Comparison of ENCODE assay signal across 9 mouse cellular contexts in the genomic region with DNA sequence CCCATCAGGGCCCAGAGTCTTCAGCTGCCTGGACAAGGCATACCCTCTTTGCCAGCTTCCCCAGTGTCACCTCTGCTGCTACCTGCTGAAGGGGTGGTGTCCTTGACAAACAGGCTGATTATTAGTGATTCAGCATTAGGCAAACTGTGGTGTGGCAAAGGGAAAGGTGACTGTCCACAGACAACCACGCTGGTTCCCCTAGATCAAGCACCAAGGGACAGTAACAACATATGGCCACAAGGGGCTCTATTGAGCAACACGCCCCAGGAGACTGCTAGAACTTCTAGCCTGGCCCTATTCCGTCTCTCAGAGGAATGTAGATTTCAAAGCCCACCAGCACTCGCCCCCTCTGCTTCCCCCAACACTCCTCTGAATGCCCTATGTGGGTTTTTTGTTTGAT. TPM values are rescaled to one million over a fixed set of nuclear protein-coding genes. Genes with fewer than 3 reads are reported as not detected.
A peak's percentile ranks its signal among the peaks of the same experiment; 100 is the strongest.
DNase-seq lines count a peak whose midpoint lies in the region; ATAC-seq and TF ChIP-seq lines count a peak whose summit lies in the region.
"Had no signal": no experiment of that assay in that cellular context is flagged by ENCODE, and none has a peak within 500 bp of the region (broad histone marks: within the 10 kb centered on the region; RNA-seq: fewer than 3 reads in every experiment).

No protein-coding gene starts in this region.

- H3K79me2 ChIP-seq in heart, adult 2 months (replicated peaks; ENCODE audit: control insufficient read depth, insufficient read depth, low read length) = no peaks in the 10 kb centered on the region

- H3K27me3 ChIP-seq in kidney, adult 2 months (replicated peaks; ENCODE audit: control insufficient read depth, insufficient read depth, low read length) = no peaks in the 10 kb centered on the region
- H3K27me3 ChIP-seq in kidney, embryonic 15.5 days = no peaks in the 10 kb centered on the region
- H3K27me3 ChIP-seq in cerebellum, adult 2 months (ENCODE audit: control insufficient read depth, insufficient read depth, low read length) = no peaks in the 10 kb centered on the region
- H3K27me3 ChIP-seq in heart, adult 2 months (ENCODE audit: control insufficient read depth, insufficient read depth, low read length) = no peaks in the 10 kb centered on the region
- H3K27me3 ChIP-seq in splenic B cell, adult 2 months (ENCODE audit: control insufficient read depth, insufficient read depth, low read length, poor library complexity, severe bottlenecking) = no peaks in the 10 kb centered on the region
- H3K27me3 ChIP-seq: embryonic facial prominence, embryonic 13.5 days had no signal

- peak; percentile 50 for DNase-seq in kidney, adult 2 months
- DNase-seq in ES-CJ7 (ENCODE audit: low read depth, low spot score) = peak; percentile 76
- peak; percentile 17 to 44 for DNase-seq in cerebellum, adult 2 months
- peak; percentile 41 to 56 for DNase-seq in heart, adult 2 months
- DNase-seq in kidney, postnatal 14 days = peak; percentile 47
- DNase-seq in lung, postnatal 25 days (ENCODE audit: low spot score) = peak; percentile 54
- peak; percentile 76 for DNase-seq in splenic B cell, adult 2 months (ENCODE audit: low read depth, low spot score)

- H3K4me1 ChIP-seq in kidney, adult 2 months (ENCODE audit: control insufficient read depth, insufficient read depth, low read length) = no peaks in the 10 kb centered on the region
- H3K4me1 ChIP-seq in kidney, embryonic 15.5 days = peaks cover 12% of the 10 kb centered on the region
- H3K4me1 ChIP-seq in cerebellum, adult 2 months (ENCODE audit: control insufficient read depth, insufficient read depth, low read length) = no peaks in the 10 kb centered on the region
- H3K4me1 ChIP-seq in heart, adult 2 months (ENCODE audit: control insufficient read depth, insufficient read depth, low read length) = no peaks in the 10 kb centered on the region; the same call in 1 of the 2 replicates
- H3K4me1 ChIP-seq: embryonic facial prominence, embryonic 13.5 days had no signal

- TF ChIP-seq EP300 in heart, adult 2 months (IDR thresholded peaks at IDR 0.05; ENCODE audit: insufficient read depth, low read depth, low read length) = no peak

- no peak overlapping the region for H3K4me3 ChIP-seq in kidney, adult 2 months (ENCODE audit: insufficient read depth, low read depth, low read length)
- no peak overlapping the region for H3K4me3 ChIP-seq in kidney, embryonic 15.5 days (replicated peaks)
- no peak overlapping the region for H3K4me3 ChIP-seq in cerebellum, adult 2 months (replicated peaks; ENCODE audit: insufficient read depth, low read depth, low read length)
- no peak overlapping the region for H3K4me3 ChIP-seq in heart, adult 2 months
- H3K4me3 ChIP-seq: embryonic facial prominence, embryonic 13.5 days had no signal

- H3K9me3 ChIP-seq in kidney, embryonic 15.5 days (replicated peaks) = peaks cover 6% of the 10 kb centered on the region; the same call in 1 of the 2 replicates

- peak; percentile 82 for TF ChIP-seq CTCF in kidney, adult 2 months (conservative IDR thresholded peaks at IDR 0.05; ENCODE audit: insufficient read depth, insufficient read length, low read depth, low read length)
- TF ChIP-seq CTCF in cerebellum, adult 2 months (IDR thresholded peaks at IDR 0.05; ENCODE audit: borderline replicate concordance, insufficient read depth, low read depth, low read length) = peak; percentile 76
- TF ChIP-seq CTCF in heart, adult 2 months (IDR thresholded peaks at IDR 0.05) = peak; percentile 93

- TF ChIP-seq POLR2A in kidney, adult 2 months (IDR thresholded peaks at IDR 0.05; ENCODE audit: low read depth, low read length) = no peak
- no peak for TF ChIP-seq POLR2A in cerebellum, adult 2 months (IDR thresholded peaks at IDR 0.05; ENCODE audit: borderline replicate concordance, insufficient read depth, low read length)
- no peak for TF ChIP-seq POLR2A in heart, adult 2 months (IDR thresholded peaks at IDR 0.05; ENCODE audit: insufficient read depth, low read depth, low read length)

- H3K27ac ChIP-seq in kidney, adult 2 months (ENCODE audit: insufficient read depth, low read depth, low read length) = no peak overlapping the region
- H3K27ac ChIP-seq in kidney, embryonic 15.5 days = no peak overlapping the region
- no peak overlapping the region for H3K27ac ChIP-seq in cerebellum, adult 2 months (ENCODE audit: insufficient read depth, low read length)
- H3K27ac ChIP-seq in heart, adult 2 months = no peak overlapping the region
- H3K27ac ChIP-seq: embryonic facial prominence, embryonic 13.5 days had no signal

- WGBS in kidney, adult 2 months = 41% methylated on average over 4 of the region's 4 CpGs
- WGBS in kidney, embryonic 15.5 days = 26% methylated on average over 4 of the region's 4 CpGs
- WGBS in cerebellum, adult 2 months = 16% methylated on average over 4 of the region's 4 CpGs
- WGBS in heart, adult 2 months = 36% methylated on average over 4 of the region's 4 CpGs

- no peak overlapping the region for H3K4me2 ChIP-seq in kidney, embryonic 15.5 days
- H3K4me2 ChIP-seq: embryonic facial prominence, embryonic 13.5 days had no signal

- no peak overlapping the region for H3K9ac ChIP-seq in kidney, embryonic 15.5 days
- no peak overlapping the region for H3K9ac ChIP-seq in heart, adult 2 months (ENCODE audit: low read depth, low read length)
- H3K9ac ChIP-seq: embryonic facial prominence, embryonic 13.5 days had no signal

- no peaks in the 10 kb centered on the region for H3K36me3 ChIP-seq in kidney, adult 2 months (ENCODE audit: control insufficient read depth, insufficient read depth, low read length)
- no peaks in the 10 kb centered on the region for H3K36me3 ChIP-seq in kidney, embryonic 15.5 days
- no peaks in the 10 kb centered on the region for H3K36me3 ChIP-seq in heart, adult 2 months (ENCODE audit: control insufficient read depth, insufficient read depth, low read length)
- no peaks in the 10 kb centered on the region for H3K36me3 ChIP-seq in splenic B cell, adult 2 months (ENCODE audit: control insufficient read depth, insufficient read depth, low read length, poor library complexity, severe bottlenecking)
- H3K36me3 ChIP-seq: embryonic facial prominence, embryonic 13.5 days had no signal

- ATAC-seq in kidney, embryonic 15.5 days (replicated peaks; ENCODE audit: low FRiP score) = no peak

- intact Hi-C loops in heart, adult 2 months (cut with DNase I) = loop anchor here (1.0 kb wide), 1 partner anchor 122 kb away; no protein-coding TSS in a partner anchor

RNA-seq across cellular contexts. Expression of gene Fam71a, which starts 11.6 kb away (rescaled TPM):
- polyA plus RNA-seq in kidney, adult 2 months (2012; rRNA removed) = not detected in 2 replicates
- polyA plus RNA-seq in kidney, embryonic 15.5 days (2015; fragmentation: Nextera tagmentation; extraction: Ambion mirVana) = not detected in 2 replicates
- polyA plus RNA-seq in cerebellum, adult 2 months (2012; rRNA removed) = not detected in 2 replicates
- total RNA-seq in heart, adult 2 months (2021) = not detected
- polyA plus RNA-seq in heart, adult 2 months (2012; rRNA removed) = not detected in 2 replicates
- polyA plus RNA-seq: embryonic facial prominence, embryonic 13.5 days had no signal

RNA-seq across cellular contexts. Expression of gene Batf3, which starts 55.4 kb away (rescaled TPM):
- polyA plus RNA-seq in kidney, adult 2 months (2012; rRNA removed) = 4.1 and 4.9 TPM in 2 replicates
- 12.5 and 13.7 TPM in 2 replicates for polyA plus RNA-seq in kidney, embryonic 15.5 days (2015; fragmentation: Nextera tagmentation; extraction: Ambion mirVana)
- polyA plus RNA-seq in cerebellum, adult 2 months (2012; rRNA removed) = 0.62 and 0.85 TPM in 2 replicates
- under 1 TPM in 1 of 2 experiments, not detected in 1; 0.60 TPM for total RNA-seq in heart, adult 2 months (2021)
- polyA plus RNA-seq in heart, adult 2 months (2012; rRNA removed) = 1.3 and 1.8 TPM in 2 replicates
